Mouse (Mus musculus): ENCODE measurements at regions not wholly inside any gene's neighbourhood (a gene's known extent, or its start where the extent isn't known, plus 50 kb on each side); places are given as distances from the start of the nearest gene placed in this dataset.

GRCm38 (mm10) chr16:84318091-84318490 is 196.8 kb upstream of the A730009L09Rik start:
- DNase-seq: no peak

- no peak for DNase-seq
Observed at GRCm38 (mm10) chr16:84321569-84321968, 193.4 kb upstream of the A730009L09Rik start.

GRCm38 (mm10) chr16:84330293-84330692 is 184.6 kb upstream of the A730009L09Rik start:
- DNase-seq: no peak

- no peak for DNase-seq
Observed at GRCm38 (mm10) chr16:84346089-84346488, 168.8 kb upstream of the A730009L09Rik start.

GRCm38 (mm10) chr16:84355118-84355517 is 159.8 kb upstream of the A730009L09Rik start:
- peak; percentile 19 for DNase-seq

- no peak for DNase-seq
Observed at GRCm38 (mm10) chr16:84365969-84366368, 149.0 kb upstream of the A730009L09Rik start.

- no peak for DNase-seq
Observed at GRCm38 (mm10) chr16:84368928-84369682, 145.8 kb upstream of the A730009L09Rik start.

GRCm38 (mm10) chr16:84378461-84378860 is 136.5 kb upstream of the A730009L09Rik start:
- DNase-seq: no peak

GRCm38 (mm10) chr16:84391756-84392155 is 123.2 kb upstream of the A730009L09Rik start:
- DNase-seq: no peak

- no peak for DNase-seq
Observed at GRCm38 (mm10) chr16:84394895-84395294, 120.0 kb upstream of the A730009L09Rik start.

- no peak for DNase-seq
Observed at GRCm38 (mm10) chr16:84421650-84422049, 93.3 kb upstream of the A730009L09Rik start.

GRCm38 (mm10) chr16:84426990-84427540 is 87.9 kb upstream of the A730009L09Rik start:
- DNase-seq: no peak

- no peak for DNase-seq
Observed at GRCm38 (mm10) chr16:84456596-84456995, 58.3 kb upstream of the A730009L09Rik start.

- DNase-seq: no peak
Observed at GRCm38 (mm10) chr16:84462150-84462549, 52.8 kb upstream of the A730009L09Rik start.

Measured in right cerebral cortex, adult 18-20 months (tissue).